Mouse (Mus musculus): ENCODE measurements around the gene Gm11011. TPM values are rescaled to one million over a fixed set of nuclear protein-coding genes. Genes with fewer than 3 reads are reported as not detected.

The Gm11011 gene
- polyA plus RNA-seq, 1 experiment from 2014 or later = not detected

GRCm38 (mm10) chr2:169584745-169585456 is 2.6 kb downstream of the Gm11011 start:
- 68% methylated on average over 15 of the region's 15 CpGs for WGBS

GRCm38 (mm10) chr2:169583476-169583875 is 4.1 kb downstream of the Gm11011 start:
- no peak for ATAC-seq
- 76% methylated on average over 3 of the region's 3 CpGs for WGBS
- H3K4me1 ChIP-seq (replicated peaks) = no peaks in the 10 kb centered on the region
- H3K27me3 ChIP-seq (replicated peaks) = no peaks in the 10 kb centered on the region
- H3K4me3 ChIP-seq (replicated peaks) = no peak overlapping the region
- no peaks in the 10 kb centered on the region for H3K36me3 ChIP-seq
- no peak overlapping the region for H3K4me2 ChIP-seq (replicated peaks)
- H3K9ac ChIP-seq = no peak overlapping the region
- no peaks in the 10 kb centered on the region for H3K9me3 ChIP-seq
- H3K27ac ChIP-seq = no peak overlapping the region

More at GRCm38 (mm10) chr2:169584745-169585456, 2.6 kb downstream of the Gm11011 start:
- no peak overlapping the region for H3K27ac ChIP-seq
- ATAC-seq = no peak
- H3K36me3 ChIP-seq = no peaks in the 10 kb centered on the region
- H3K27me3 ChIP-seq (replicated peaks) = no peaks in the 10 kb centered on the region
- no peaks in the 10 kb centered on the region for H3K4me1 ChIP-seq (replicated peaks)
- no peak overlapping the region for H3K4me2 ChIP-seq (replicated peaks)
- H3K9me3 ChIP-seq = no peaks in the 10 kb centered on the region
- H3K4me3 ChIP-seq (replicated peaks) = no peak overlapping the region
- no peak overlapping the region for H3K9ac ChIP-seq

GRCm38 (mm10) chr2:169577508-169578196 is 9.9 kb downstream of the Gm11011 start:
- Histone ChIP-seq H3K27ac (no peak overlapping the region), H3K4me3 (replicated peaks) (no peak overlapping the region), H3K4me1 (replicated peaks) (no peaks in the 10 kb centered on the region), H3K27me3 (replicated peaks) (no peaks in the 10 kb centered on the region), H3K36me3 (no peaks in the 10 kb centered on the region), H3K4me2 (replicated peaks) (no peak overlapping the region), H3K9me3 (no peaks in the 10 kb centered on the region), H3K9ac (no peak overlapping the region)
- WGBS = 82% methylated on average over 7 of the region's 7 CpGs
- no peak for ATAC-seq

- no peak for ATAC-seq
- no peaks in the 10 kb centered on the region for H3K36me3 ChIP-seq
- no peaks in the 10 kb centered on the region for H3K4me1 ChIP-seq (replicated peaks)
- no peak overlapping the region for H3K27ac ChIP-seq
- H3K4me3 ChIP-seq (replicated peaks) = no peak overlapping the region
- no peak overlapping the region for H3K9ac ChIP-seq
- no peaks in the 10 kb centered on the region for H3K9me3 ChIP-seq
- H3K27me3 ChIP-seq (replicated peaks) = no peaks in the 10 kb centered on the region
- H3K4me2 ChIP-seq (replicated peaks) = no peak overlapping the region
- 70% methylated on average over 10 of the region's 10 CpGs for WGBS
Observed at GRCm38 (mm10) chr2:169570063-169570462, 17.5 kb downstream of the Gm11011 start.

- Histone ChIP-seq H3K4me3 (replicated peaks) (no peak overlapping the region), H3K27me3 (replicated peaks) (no peaks in the 10 kb centered on the region), H3K9ac (no peak overlapping the region), H3K4me1 (replicated peaks) (no peaks in the 10 kb centered on the region), H3K9me3 (no peaks in the 10 kb centered on the region), H3K27ac (no peak overlapping the region), H3K36me3 (no peaks in the 10 kb centered on the region), H3K4me2 (replicated peaks) (no peak overlapping the region)
- WGBS = 59% methylated on average over 4 of the region's 4 CpGs
- no peak for ATAC-seq
Observed at GRCm38 (mm10) chr2:169566159-169566558, 21.4 kb downstream of the Gm11011 start.

DNA sequence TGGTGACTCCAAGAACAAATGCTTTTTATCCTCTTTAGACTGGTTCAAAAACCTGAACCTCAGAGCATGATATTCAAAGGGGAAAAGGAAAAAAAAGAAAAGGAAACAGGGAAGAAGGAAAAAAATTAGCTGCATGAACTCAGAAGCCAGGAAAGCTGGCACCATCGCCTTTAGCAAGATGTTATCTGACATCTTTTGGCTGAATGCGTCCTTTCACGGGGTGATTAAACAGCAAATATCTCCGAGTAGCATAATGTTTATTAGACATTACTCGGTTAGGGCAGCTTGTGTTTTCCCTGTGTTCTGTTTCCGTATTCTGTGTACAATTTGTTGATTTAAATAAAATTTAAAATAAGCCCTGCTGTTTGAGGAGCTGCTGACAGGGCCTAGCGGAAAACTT is 21.8 kb downstream of the Gm11011 start:
- H3K27me3 ChIP-seq (replicated peaks) = no peaks in the 10 kb centered on the region

DNA sequence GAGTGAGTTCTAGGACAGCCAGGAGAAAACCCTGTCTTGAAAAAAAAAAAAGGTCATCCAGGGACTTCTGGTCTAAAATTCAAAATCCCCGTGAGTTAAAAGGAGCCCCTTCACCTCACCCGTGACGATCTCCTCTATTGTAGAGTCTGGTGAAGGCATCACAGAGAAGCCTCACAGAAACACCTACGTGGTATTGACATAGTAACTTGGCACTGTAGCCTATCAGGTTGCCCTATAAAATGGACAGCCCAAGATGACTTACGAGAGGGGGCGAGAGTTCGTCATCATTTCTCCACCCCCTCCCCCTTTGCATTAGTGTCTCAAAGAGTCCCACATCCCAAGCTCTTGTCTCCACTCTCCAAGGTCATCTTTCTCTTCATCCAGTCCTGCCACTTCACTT is 41.9 kb downstream of the Gm11011 start:
- Histone ChIP-seq H3K36me3 (no peaks in the 10 kb centered on the region), H3K4me3 (replicated peaks) (no peak overlapping the region), H3K4me1 (replicated peaks) (no peaks in the 10 kb centered on the region), H3K27ac (no peak overlapping the region), H3K27me3 (replicated peaks) (no peaks in the 10 kb centered on the region), H3K9me3 (no peaks in the 10 kb centered on the region), H3K9ac (no peak overlapping the region), H3K4me2 (replicated peaks) (no peak overlapping the region)
- no peak for ATAC-seq
- WGBS = 90% methylated on average over 7 of the region's 7 CpGs

More for the DNA sequence above, 21.8 kb downstream of the Gm11011 start:
- no peak overlapping the region for H3K27ac ChIP-seq
- H3K9ac ChIP-seq = no peak overlapping the region
- no peak overlapping the region for H3K4me2 ChIP-seq (replicated peaks)
- H3K9me3 ChIP-seq = no peaks in the 10 kb centered on the region
- no peaks in the 10 kb centered on the region for H3K4me1 ChIP-seq (replicated peaks)
- H3K36me3 ChIP-seq = no peaks in the 10 kb centered on the region
- no peak for ATAC-seq
- 67% methylated on average over 7 of the region's 7 CpGs for WGBS
- no peak overlapping the region for H3K4me3 ChIP-seq (replicated peaks)

- WGBS = 68% methylated on average over 4 of the region's 4 CpGs
- H3K9me3 ChIP-seq = no peaks in the 10 kb centered on the region
- H3K4me3 ChIP-seq (replicated peaks) = no peak overlapping the region
- H3K4me2 ChIP-seq (replicated peaks) = no peak overlapping the region
- H3K36me3 ChIP-seq = no peaks in the 10 kb centered on the region
- no peaks in the 10 kb centered on the region for H3K4me1 ChIP-seq (replicated peaks)
- no peak for ATAC-seq
- no peak overlapping the region for H3K27ac ChIP-seq
- no peaks in the 10 kb centered on the region for H3K27me3 ChIP-seq (replicated peaks)
- no peak overlapping the region for H3K9ac ChIP-seq
Observed at GRCm38 (mm10) chr2:169538906-169539305, 48.6 kb downstream of the Gm11011 start.

Other genes with a start within 250 kb of the Gm11011 start
- 15.8 and 17.2 TPM in 2 replicates for gene Tshz2, start 45.3 kb upstream of the Gm11011 start, polyA plus RNA-seq (2015; fragmentation: Nextera tagmentation; extraction: Ambion mirVana)

Measured in intestine, embryonic 15.5 days (tissue).